Mouse (Mus musculus) liver, embryonic 11.5 days (tissue): ENCODE measurements around the gene Tmem245. TPM values are rescaled to one million over a fixed set of nuclear protein-coding genes. Genes with fewer than 3 reads are reported as not detected.
A peak's percentile ranks its signal among the peaks of the same experiment; 100 is the strongest.

Experiments used
- ATAC-seq: fragments of 200-750 bp; cut with Nextera tagmentation; replicated peaks from 2 replicates; pipeline ENCODE4 v1.8.0; 2017; ENCODE audit warnings: moderate number of reproducible peaks, mild to moderate bottlenecking, moderate TSS enrichment, moderate library complexity; ENCODE audit not compliant: low FRiP score
- DNase-seq: peaks from one replicate; pipeline ENCODE4 v3.0.0-alpha.2; 2017; ENCODE audit warnings: low spot score
- H3K27ac ChIP-seq: fragments of 300-500 bp; sonication (generic); 2 replicates; pipeline ENCODE4 v1.5.1; 2014; ENCODE audit warnings: mild to moderate bottlenecking, low read depth, low read length, control low read depth
- H3K27me3 ChIP-seq: fragments of 300-500 bp; sonication (generic); replicated peaks from 2 replicates; pipeline ENCODE4 v1.6.1; 2014; ENCODE audit warnings: low read length, mixed read lengths; ENCODE audit not compliant: control insufficient read depth, insufficient read depth
- H3K36me3 ChIP-seq: fragments of 300-500 bp; sonication (generic); 2 replicates; pipeline ENCODE4 v1.6.1; 2014; ENCODE audit warnings: mild to moderate bottlenecking, low read length, moderate library complexity, mixed read lengths; ENCODE audit not compliant: control insufficient read depth, insufficient read depth
- H3K4me1 ChIP-seq: fragments of 300-500 bp; sonication (generic); replicated peaks from 2 replicates; pipeline ENCODE4 v1.6.1; 2014; ENCODE audit warnings: low read length, mixed read lengths; ENCODE audit not compliant: control insufficient read depth, insufficient read depth
- H3K4me2 ChIP-seq: fragments of 300-500 bp; sonication (generic); 2 replicates; pipeline ENCODE4 v1.6.1; 2014; ENCODE audit warnings: mild to moderate bottlenecking, control low read depth, moderate library complexity
- H3K4me3 ChIP-seq: fragments of 300-500 bp; sonication (generic); 2 replicates; pipeline ENCODE4 v1.5.1; 2014; ENCODE audit warnings: low read depth, low read length, control low read depth
- H3K9ac ChIP-seq: fragments of 300-500 bp; sonication (generic); 2 replicates; pipeline ENCODE4 v1.6.1; 2014; ENCODE audit warnings: low read depth, low read length, control low read depth
- H3K9me3 ChIP-seq: fragments of 300-500 bp; sonication (generic); 2 replicates; pipeline ENCODE4 v1.6.1; 2016; ENCODE audit warnings: low read length, inconsistent platforms, mixed read lengths; ENCODE audit not compliant: control insufficient read depth
- WGBS: fragments of 180-500 bp; shearing (Covaris S2); extraction: QIAGEN DNeasy Blood & Tissue Kit; methylation state at CpG from one replicate; pipeline ENCODE4 v1.1.7; 2014; 5-methylcytosine and 5-hydroxymethylcytosine counted together
- polyA plus RNA-seq: library from polyadenylated mRNA; unstranded; fragments of >200 nt; fragmentation: Nextera tagmentation; extraction: Ambion mirVana; gene quantifications from 2 replicates; pipeline ENCODE4 v1.2.1, GENCODE M21; 2014

Tmem245 gene
- 6.4 and 7.2 TPM in 2 replicates for polyA plus RNA-seq

GRCm38 (mm10) chr4:56946641-56947640 is at the start of gene Tmem245:
Gene Tmem245 (minus strand): TSS chr4:56947437.
- DNase-seq (peak; percentile 88), ATAC-seq (peak; percentile 96)
- Histone ChIP-seq H3K4me2 (peak within 1 kb of the TSS; percentile 95), H3K4me3 (peak within 1 kb of the TSS; percentile 90), H3K9me3 (no peaks in the 10 kb centered on the region), H3K27me3 (no peaks in the 10 kb centered on the region), H3K9ac (peak within 1 kb of the TSS; percentile 95), H3K4me1 (peaks cover 21% of the 10 kb centered on the region), H3K27ac (peak within 1 kb of the TSS; percentile 85), H3K36me3 (no peaks in the 10 kb centered on the region)
- under 1% methylated on average over 107 of the region's 107 CpGs for WGBS

- peaks cover 40% of the 10 kb centered on the region for H3K27me3 ChIP-seq
These were observed 46.1 kb upstream of the Tmem245 start for GRCm38 (mm10) chr4:56993331-56993730.

GRCm38 (mm10) chr4:56991951-56992350 is 44.7 kb upstream of the Tmem245 start:
- peaks cover 45% of the 10 kb centered on the region for H3K27me3 ChIP-seq
- ATAC-seq, result no peak
- H3K4me2 ChIP-seq, result no peak overlapping the region

More at GRCm38 (mm10) chr4:56993331-56993730, 46.1 kb upstream of the Tmem245 start:
- Histone ChIP-seq H3K9me3 (no peaks in the 10 kb centered on the region), H3K9ac (no peak overlapping the region), H3K36me3 (no peaks in the 10 kb centered on the region), H3K4me1 (peaks cover 3% of the 10 kb centered on the region; the same call in 1 of the 2 replicates), H3K4me2 (no peak overlapping the region), H3K27ac (no peak overlapping the region), H3K4me3 (no peak overlapping the region)
- DNase-seq (no peak), ATAC-seq (no peak)
- 79% methylated on average over 7 of the region's 7 CpGs for WGBS

GRCm38 (mm10) chr4:56990215-56990584 is 43.0 kb upstream of the Tmem245 start, which contains the start of gene Frrs1l:
Gene Frrs1l (minus strand): TSS chr4:56990391.
- H3K27me3 ChIP-seq, result peaks cover 45% of the 10 kb centered on the region
- ATAC-seq (no peak), DNase-seq (no peak)

More at GRCm38 (mm10) chr4:56991951-56992350, 44.7 kb upstream of the Tmem245 start:
- Histone ChIP-seq H3K4me1 (peaks cover 3% of the 10 kb centered on the region; the same call in 1 of the 2 replicates), H3K9me3 (no peaks in the 10 kb centered on the region), H3K36me3 (no peaks in the 10 kb centered on the region), H3K9ac (no peak overlapping the region), H3K27ac (no peak overlapping the region), H3K4me3 (no peak overlapping the region)
- DNase-seq, result no peak
- WGBS, result 73% methylated on average over 2 of the region's 2 CpGs

GRCm38 (mm10) chr4:56989431-56990214 is 42.4 kb upstream of the Tmem245 start:
- DNase-seq, result no peak
- 5% methylated on average over 45 of the region's 45 CpGs for WGBS
- no peak overlapping the region for H3K9ac ChIP-seq

More at GRCm38 (mm10) chr4:56990215-56990584, 43.0 kb upstream of the Tmem245 start, which contains the start of gene Frrs1l:
- H3K9me3 ChIP-seq, result no peaks in the 10 kb centered on the region
- H3K27ac ChIP-seq, result no peak within 1 kb of the TSS
- H3K36me3 ChIP-seq, result no peaks in the 10 kb centered on the region
- peak within 1 kb of the TSS; percentile 55 for H3K4me3 ChIP-seq
- WGBS, result 1% methylated on average over 43 of the region's 44 CpGs
- H3K4me2 ChIP-seq, result peak within 1 kb of the TSS; percentile 85
- H3K9ac ChIP-seq, result no peak within 1 kb of the TSS
- H3K4me1 ChIP-seq, result peaks cover 3% of the 10 kb centered on the region; the same call in 1 of the 2 replicates

GRCm38 (mm10) chr4:56965586-56966179 is 18.4 kb upstream of the Tmem245 start:
- DNase-seq, result no peak
- no peaks in the 10 kb centered on the region for H3K9me3 ChIP-seq

More at GRCm38 (mm10) chr4:56989431-56990214, 42.4 kb upstream of the Tmem245 start:
- H3K4me1 ChIP-seq, result peaks cover 3% of the 10 kb centered on the region; the same call in 1 of the 2 replicates
- peak overlapping the region; percentile 55 for H3K4me3 ChIP-seq
- H3K36me3 ChIP-seq, result no peaks in the 10 kb centered on the region
- peak overlapping the region; percentile 85 for H3K4me2 ChIP-seq
- peaks cover 45% of the 10 kb centered on the region for H3K27me3 ChIP-seq
- H3K27ac ChIP-seq, result no peak overlapping the region
- ATAC-seq, result no peak
- no peaks in the 10 kb centered on the region for H3K9me3 ChIP-seq

GRCm38 (mm10) chr4:56963687-56964086 is 16.4 kb upstream of the Tmem245 start:
- 82% methylated on average over 6 of the region's 6 CpGs for WGBS

More at GRCm38 (mm10) chr4:56965586-56966179, 18.4 kb upstream of the Tmem245 start:
- H3K4me2 ChIP-seq, result no peak overlapping the region
- no peaks in the 10 kb centered on the region for H3K36me3 ChIP-seq
- H3K27me3 ChIP-seq, result no peaks in the 10 kb centered on the region
- ATAC-seq, result no peak
- H3K27ac ChIP-seq, result no peak overlapping the region
- no peak overlapping the region for H3K9ac ChIP-seq
- no peaks in the 10 kb centered on the region for H3K4me1 ChIP-seq
- H3K4me3 ChIP-seq, result no peak overlapping the region
- 54% methylated on average over 7 of the region's 7 CpGs for WGBS

More at GRCm38 (mm10) chr4:56963687-56964086, 16.4 kb upstream of the Tmem245 start:
- Histone ChIP-seq H3K27me3 (no peaks in the 10 kb centered on the region), H3K27ac (no peak overlapping the region), H3K9me3 (no peaks in the 10 kb centered on the region), H3K4me1 (no peaks in the 10 kb centered on the region), H3K4me3 (no peak overlapping the region), H3K9ac (no peak overlapping the region), H3K36me3 (no peaks in the 10 kb centered on the region), H3K4me2 (no peak overlapping the region)
- ATAC-seq (no peak), DNase-seq (no peak)
